Mouse (Mus musculus) C2C12 (cell line): ENCODE measurements around the gene Slc35a1.
"Not testable (repeated sequence)": the region's sequence is repeated elsewhere in the genome, so short reads cannot be mapped to it uniquely, and the experiment has no call there.

ENCODE experiments used
- CEBPB ChIP-seq: IDR thresholded peaks from one replicate; pipeline ENCODE4 v1.6.1; 2011; ENCODE audit warnings: low read depth, mild to moderate bottlenecking, control low read depth, moderate library complexity
- CTCF ChIP-seq: IDR thresholded peaks from one replicate; pipeline ENCODE4 v1.5.1; 2011; ENCODE audit not compliant: control insufficient read depth, insufficient read depth, insufficient read length
- FOSL1 ChIP-seq: IDR thresholded peaks from one replicate; pipeline ENCODE4 v1.8.0; 2011; ENCODE audit warnings: mild to moderate bottlenecking, low read length; ENCODE audit not compliant: poor library complexity, insufficient read depth, severe bottlenecking
- MAX ChIP-seq: IDR thresholded peaks from one replicate; pipeline ENCODE4 v1.6.1; 2011; ENCODE audit warnings: mild to moderate bottlenecking, control low read depth
- USF1 ChIP-seq: IDR thresholded peaks from one replicate; pipeline ENCODE4 v1.6.1; 2011; ENCODE audit warnings: low read depth, mild to moderate bottlenecking, control low read depth, moderate library complexity

DNA sequence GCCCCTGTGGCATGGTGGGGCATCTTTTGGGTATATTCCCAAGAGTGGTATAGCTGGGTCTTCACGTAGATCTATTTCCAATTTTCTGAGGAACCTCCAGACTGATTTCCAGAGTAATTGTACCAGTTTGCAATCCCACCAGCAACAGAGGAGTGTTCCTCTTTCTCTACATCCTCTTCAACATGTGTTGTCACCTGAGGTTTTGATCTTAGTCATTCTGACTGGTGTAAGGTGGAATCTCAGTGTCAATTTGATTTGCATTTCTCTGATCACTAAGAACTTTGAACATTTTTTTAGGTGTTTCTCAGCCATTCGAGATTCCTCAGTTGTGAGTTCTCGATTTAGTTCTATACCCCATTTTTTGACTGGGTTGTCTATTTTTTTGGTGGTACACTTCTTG, 38.5 kb upstream of the Slc35a1 start:
- TF ChIP-seq CTCF, USF1, MAX, FOSL1, CEBPB: not testable (repeated sequence)
